Mouse (Mus musculus) heart, adult 18-20 months (tissue): Measurements from ENCODE around the gene Olfr457. TPM values are rescaled to one million over a fixed set of nuclear protein-coding genes. Genes with fewer than 3 reads are reported as not detected.
"Not testable (repeated sequence)": the region's sequence is repeated elsewhere in the genome, so short reads cannot be mapped to it uniquely, and the experiment has no call there.

ENCODE experiments used
- DNase-seq, 2 experiments: peaks; one replicate each; pipeline ENCODE4 v3.0.0; 2021 to 2022; ENCODE audit warnings: mixed read lengths in 1 of 2
- long read RNA-seq, 2 experiments: library from polyadenylated mRNA; stranded (forward); transcript quantifications; one replicate each; pipeline ENCODE4 v2.0.0; 2021
- total RNA-seq, 2 experiments: library from RNA; stranded (reverse); gene quantifications; 2 replicates each; pipeline ENCODE4 v1.2.3; 2021

Olfr457 gene
- not detected for total RNA-seq
- long read RNA-seq, experiment 1 = 0 reads
- long read RNA-seq, experiment 2 = 0 reads

- no peak for DNase-seq
These were observed at the start of gene Olfr457 for GRCm38 (mm10) chr6:42476235-42476634. Gene Olfr457 (minus strand): TSS chr6:42476335.

- no peak for DNase-seq
These were observed 37.3 kb upstream of the Olfr457 start for GRCm38 (mm10) chr6:42513461-42513860.

- no peak for DNase-seq
These were observed 33.2 kb upstream of the Olfr457 start for GRCm38 (mm10) chr6:42509311-42509710.

- no peak for DNase-seq
These were observed 27.3 kb upstream of the Olfr457 start for GRCm38 (mm10) chr6:42503478-42503877.

GRCm38 (mm10) chr6:42489731-42490130 is 13.6 kb upstream of the Olfr457 start:
- no peak for DNase-seq

- no peak for DNase-seq
These were observed 11.0 kb upstream of the Olfr457 start, which contains the start of gene Olfr456 for GRCm38 (mm10) chr6:42487114-42487513. Gene Olfr456 (minus strand): TSS chr6:42487214.

- DNase-seq = no peak
These were observed 8.5 kb upstream of the Olfr457 start for GRCm38 (mm10) chr6:42484633-42485032.

- not testable (repeated sequence) for DNase-seq
These were observed 4.8 kb downstream of the Olfr457 start for GRCm38 (mm10) chr6:42471298-42471697.

GRCm38 (mm10) chr6:42470542-42470941 is 5.6 kb downstream of the Olfr457 start:
- DNase-seq = no peak

- no peak for DNase-seq
These were observed 11.0 kb downstream of the Olfr457 start, which contains the start of gene Olfr458 for GRCm38 (mm10) chr6:42465096-42465495. Gene Olfr458 (minus strand): TSS chr6:42465196.

- no peak for DNase-seq
These were observed 28.8 kb downstream of the Olfr457 start for GRCm38 (mm10) chr6:42447381-42447780.

GRCm38 (mm10) chr6:42444491-42444890 is 31.6 kb downstream of the Olfr457 start:
- no peak for DNase-seq

GRCm38 (mm10) chr6:42441395-42441794 is 34.7 kb downstream of the Olfr457 start:
- no peak for DNase-seq

- DNase-seq = no peak
These were observed 40.6 kb downstream of the Olfr457 start for GRCm38 (mm10) chr6:42435490-42435889.

- peak; percentile 20 to 47 for DNase-seq
These were observed 41.7 kb downstream of the Olfr457 start, which contains the start of gene Tas2r126 for GRCm38 (mm10) chr6:42434446-42434845. Gene Tas2r126 (plus strand): TSS chr6:42434535.

GRCm38 (mm10) chr6:42433554-42433953 is 42.6 kb downstream of the Olfr457 start:
- DNase-seq = peak in 1 of 2 experiments; percentile 38

- DNase-seq = no peak
These were observed 49.8 kb downstream of the Olfr457 start for GRCm38 (mm10) chr6:42426337-42426736.

GRCm38 (mm10) chr6:42424472-42424871 is 51.7 kb downstream of the Olfr457 start:
- DNase-seq = no peak

- DNase-seq = peak in 1 of 2 experiments; percentile 33
These were observed 54.7 kb downstream of the Olfr457 start for GRCm38 (mm10) chr6:42421439-42421838.

- DNase-seq = no peak
These were observed 56.7 kb downstream of the Olfr457 start for GRCm38 (mm10) chr6:42419443-42419842.
